Mouse (Mus musculus): ENCODE measurements at regions not wholly inside any gene's neighbourhood (a gene's known extent, or its start where the extent isn't known, plus 50 kb on each side); places are given as distances from the start of the nearest gene placed in this dataset.

DNA sequence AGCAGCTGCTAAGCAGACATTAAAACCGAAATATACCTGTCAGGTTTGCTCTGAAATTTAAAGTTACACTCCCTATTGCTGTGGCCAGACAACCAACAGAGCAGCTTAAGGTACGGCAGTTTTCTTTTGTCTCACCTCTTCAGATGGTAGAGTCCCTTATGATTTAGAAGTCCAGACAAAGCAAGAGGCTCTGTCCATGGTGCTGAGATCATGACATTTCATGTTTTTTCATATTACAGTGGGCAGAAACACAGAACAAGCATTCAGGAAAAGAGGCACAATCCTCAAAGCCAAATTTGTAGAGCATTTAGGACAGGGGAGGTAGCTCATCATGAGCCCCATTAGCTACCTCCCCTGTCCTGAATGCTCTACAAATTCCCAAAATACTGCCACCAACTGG lies 620.0 kb downstream of the Dnah5 start:
- no peak for DNase-seq (ENCODE audit: low read depth, low spot score)

DNA sequence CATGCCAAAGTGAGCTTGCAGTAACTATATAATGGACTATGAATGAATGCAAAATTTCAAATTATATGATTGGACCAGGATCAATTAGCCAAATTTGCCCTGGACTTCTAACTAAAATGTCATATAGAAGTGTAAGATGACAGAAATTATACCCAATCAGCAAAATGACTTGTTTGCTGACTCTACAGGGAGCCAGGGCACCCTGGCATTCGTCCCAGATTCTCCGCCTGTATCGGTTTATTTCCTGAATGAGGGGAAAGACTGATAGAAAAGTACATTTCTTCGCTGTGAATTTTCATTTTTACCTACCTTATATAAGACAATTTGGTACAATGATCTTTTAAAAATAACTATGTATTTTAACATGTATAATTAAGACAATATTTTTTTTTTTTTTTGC lies 631.3 kb downstream of the Dnah5 start:
- DNase-seq (ENCODE audit: low read depth, low spot score) = no peak

DNA sequence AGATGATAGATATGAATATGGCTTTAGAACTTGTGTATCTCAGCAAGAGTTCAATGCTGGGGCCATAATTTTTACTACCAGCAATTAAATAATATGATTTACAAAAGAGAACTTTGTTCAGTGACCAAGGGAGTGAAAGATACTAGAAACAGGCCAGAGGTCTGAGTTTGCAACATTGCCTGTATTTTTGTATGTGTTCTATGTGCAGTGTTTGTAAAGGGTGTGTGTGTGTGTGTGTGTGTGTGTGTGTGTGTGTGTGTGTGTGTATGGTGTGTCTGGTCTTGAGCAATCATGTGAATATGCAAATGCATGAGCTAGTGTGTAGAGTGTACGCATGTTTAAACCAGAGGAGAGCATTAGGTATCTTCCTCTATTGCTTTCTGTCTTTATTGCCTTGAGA lies 636.8 kb downstream of the Dnah5 start:
- no peak for DNase-seq (ENCODE audit: low read depth, low spot score)

DNA sequence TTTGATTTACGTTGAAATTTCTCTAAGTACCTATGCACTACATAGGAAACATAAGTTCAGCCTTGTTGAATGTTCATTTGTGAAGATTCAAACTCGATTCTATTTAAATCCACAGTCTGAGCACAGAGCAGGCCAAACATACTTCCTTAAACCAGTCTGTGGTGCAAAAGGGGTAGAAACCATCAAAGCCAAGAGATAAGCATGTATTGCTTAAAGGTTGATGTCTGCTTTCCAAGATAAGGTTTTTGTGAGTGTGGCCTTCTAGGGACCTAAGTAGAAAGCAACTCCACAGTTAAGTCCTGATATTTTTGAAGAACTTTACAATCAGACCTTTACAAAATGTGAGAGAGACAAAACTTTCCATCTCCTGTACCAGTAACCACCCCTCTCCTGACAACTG lies 652.9 kb downstream of the Dnah5 start:
- no peak for DNase-seq (ENCODE audit: low read depth, low spot score)

DNA sequence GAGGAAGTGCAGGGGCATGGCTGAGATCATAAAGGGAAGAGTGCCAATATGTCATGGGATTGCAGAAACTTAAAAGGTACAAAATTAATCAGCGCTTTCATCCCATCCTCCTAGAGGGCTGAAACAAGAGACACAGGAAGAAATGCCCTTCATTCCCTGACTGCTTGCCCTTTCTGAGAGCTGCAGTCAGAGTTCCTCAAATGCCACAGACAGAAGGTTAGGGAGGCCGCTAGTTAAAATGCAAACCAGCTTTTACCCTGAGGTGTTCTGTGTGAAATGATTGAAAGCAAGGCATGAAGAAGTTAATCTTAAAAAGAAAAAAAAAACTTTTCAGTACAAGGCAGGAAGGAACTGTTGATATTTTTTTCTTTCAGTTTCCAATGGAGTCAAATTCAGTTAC lies 654.6 kb downstream of the Dnah5 start:
- no peak for DNase-seq (ENCODE audit: low read depth, low spot score)

DNA sequence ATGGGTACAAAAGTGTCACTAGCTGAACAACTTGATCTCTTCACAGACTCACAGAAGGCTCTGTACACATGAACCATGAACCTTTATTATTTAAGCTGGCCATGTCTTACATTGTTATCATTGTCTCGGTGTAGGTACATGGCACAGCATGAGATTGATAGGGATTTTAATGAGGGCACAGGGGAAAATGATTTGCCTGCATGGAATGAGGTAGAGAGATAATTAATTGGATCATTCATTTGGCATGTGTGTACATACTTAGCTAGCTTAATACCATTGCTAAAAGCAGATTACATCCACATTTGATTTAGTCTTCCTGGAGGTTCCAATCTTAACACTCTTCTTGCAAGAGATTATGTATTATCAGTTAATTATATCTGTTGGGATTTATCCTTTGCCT lies 660.5 kb downstream of the Dnah5 start:
- DNase-seq (ENCODE audit: low read depth, low spot score) = no peak

DNA sequence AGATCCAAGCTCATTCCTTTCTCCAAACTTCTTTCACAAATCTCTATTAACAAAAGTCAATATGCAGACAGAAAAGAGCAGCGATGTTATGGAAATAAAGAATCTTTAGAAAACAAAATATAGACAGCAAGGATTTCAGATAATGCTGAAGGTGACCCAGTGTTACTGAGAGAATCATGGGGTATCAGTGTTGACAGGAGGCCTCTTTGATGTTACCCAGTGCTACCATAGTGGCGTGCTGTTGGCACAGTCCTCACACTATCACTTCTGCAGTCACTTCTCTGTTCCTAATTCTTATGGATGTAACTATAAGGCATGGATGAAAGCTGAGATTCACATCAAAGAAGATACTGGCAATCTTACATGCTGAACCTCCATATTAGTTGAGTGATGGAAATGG lies 661.4 kb downstream of the Dnah5 start:
- DNase-seq (ENCODE audit: low read depth, low spot score) = no peak

DNA sequence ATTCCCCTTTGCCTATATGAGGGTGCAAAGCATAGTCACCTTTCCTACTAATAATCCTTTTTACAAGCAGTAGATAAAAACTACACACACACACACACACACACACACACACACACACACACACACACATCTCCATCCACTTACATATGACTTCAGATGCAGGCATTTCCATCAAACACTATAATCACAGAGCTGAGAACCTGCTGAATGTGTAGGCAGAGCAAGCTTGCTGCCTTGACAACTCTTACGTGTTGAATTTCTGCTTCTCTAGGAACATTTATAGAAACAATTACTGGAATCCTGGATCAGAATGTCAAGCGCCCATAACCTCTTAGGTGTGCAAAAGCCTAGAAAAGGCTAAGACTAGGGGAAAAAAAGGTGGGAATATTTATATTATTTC lies 669.4 kb downstream of the Dnah5 start:
- peak; percentile 18 for DNase-seq (ENCODE audit: low read depth, low spot score)

DNA sequence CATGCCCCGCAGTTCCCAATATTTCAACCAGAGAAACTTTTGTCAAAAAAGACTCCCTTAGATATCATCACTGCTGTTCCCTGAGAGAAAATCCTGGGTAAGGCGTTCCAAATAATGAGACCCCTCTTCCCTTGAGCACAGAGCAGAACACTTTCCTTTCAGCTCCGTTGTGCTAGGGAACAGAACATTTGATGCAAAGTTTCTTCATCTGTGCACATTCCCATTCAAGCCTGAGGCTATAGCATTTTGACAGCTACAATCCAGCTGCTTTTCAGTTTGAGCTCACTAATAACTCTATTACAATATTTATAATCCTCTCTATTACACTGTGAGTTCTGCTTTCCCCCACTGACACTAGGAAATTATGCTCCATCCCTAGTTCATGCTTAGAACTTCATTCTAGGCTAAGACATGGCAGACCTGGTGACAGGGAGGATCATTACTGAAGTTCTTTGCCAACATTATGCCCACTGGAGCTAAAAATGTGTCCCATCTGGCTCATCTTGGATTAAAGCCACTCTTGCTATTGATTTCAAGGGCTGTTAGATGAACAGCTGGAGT lies 692.8 kb downstream of the Dnah5 start:
- DNase-seq (ENCODE audit: low read depth, low spot score) = no peak

DNA sequence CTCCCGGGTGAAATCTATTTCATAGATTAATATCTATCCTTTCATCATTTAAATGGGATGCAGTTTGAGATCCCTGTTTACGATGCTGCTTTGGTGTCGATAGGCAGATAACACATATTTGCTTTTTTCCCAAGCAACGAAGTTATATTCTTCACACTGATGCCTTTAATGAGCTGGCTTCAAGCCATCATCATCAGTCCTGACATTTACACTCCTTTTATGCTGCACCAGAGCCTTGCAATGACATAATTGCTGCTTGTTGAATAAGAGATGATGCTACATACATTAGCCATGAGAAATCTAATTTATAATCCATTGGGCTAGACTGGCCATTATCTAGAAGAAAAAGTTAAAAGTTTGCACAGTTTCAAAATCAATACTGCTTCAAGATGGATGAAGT lies 718.9 kb downstream of the Dnah5 start:
- DNase-seq (ENCODE audit: low read depth, low spot score) = no peak

DNA sequence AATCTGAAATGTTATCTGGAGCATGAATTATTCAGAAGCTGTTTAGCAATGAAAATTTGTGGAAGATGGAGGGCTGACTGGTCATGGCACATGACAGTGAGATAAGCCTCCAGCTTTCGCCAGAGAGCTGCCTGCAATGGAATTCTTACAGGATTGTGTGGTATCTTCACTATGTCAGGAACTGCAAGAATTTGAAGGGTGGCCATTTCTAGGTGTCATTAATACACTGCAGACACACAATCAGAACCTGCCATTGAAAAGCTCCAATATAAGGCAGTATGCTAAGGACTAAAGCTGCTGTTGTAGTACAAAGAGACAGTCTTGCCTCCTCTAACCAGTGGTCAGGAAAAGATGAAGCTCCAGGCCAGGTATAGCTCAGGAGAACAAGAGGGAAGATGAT lies 744.7 kb downstream of the Dnah5 start:
- DNase-seq (ENCODE audit: low read depth, low spot score) = no peak

All from telencephalon, adult 2 months (tissue).